Mouse (Mus musculus): ENCODE results near the gene Atp9a.

DNA sequence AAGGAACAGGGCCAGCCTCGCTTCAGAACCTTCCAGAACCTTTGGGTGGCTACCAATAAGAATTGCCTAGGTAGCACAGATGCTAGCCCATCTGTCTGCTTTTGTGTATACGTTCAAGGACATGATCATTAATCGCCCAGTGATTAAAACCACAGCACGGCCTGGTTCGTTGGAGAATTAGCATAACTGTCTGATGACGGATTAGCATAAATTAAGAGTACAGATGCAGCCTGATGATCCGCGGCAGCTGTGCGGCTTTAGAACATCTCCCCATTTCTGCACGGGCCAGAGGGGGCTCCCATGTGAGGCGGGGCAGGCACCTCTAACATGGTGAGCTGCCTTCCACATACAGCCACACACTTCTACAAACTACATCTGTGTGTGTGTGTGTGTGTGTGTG lies 100.0 kb downstream of the Atp9a start:
- no peak for TF ChIP-seq CTCF (IDR thresholded peaks at IDR 0.05; ENCODE audit: extremely low read depth, insufficient read depth, insufficient read length, insufficient replicate concordance)
- TF ChIP-seq POLR2A (IDR thresholded peaks at IDR 0.05; ENCODE audit: low read depth, low read length) = no peak
